Mouse (Mus musculus) neural tube, embryonic 14.5 days (tissue): ENCODE measurements around the gene Ipo5. TPM values are rescaled to one million over a fixed set of nuclear protein-coding genes. Genes with fewer than 3 reads are reported as not detected.

Experiments
- ATAC-seq: fragments of 200-750 bp; cut with Nextera tagmentation; 2 replicates; pipeline ENCODE4 v1.8.0; 2017; ENCODE audit warnings: low read depth, mild to moderate bottlenecking, moderate TSS enrichment, moderate library complexity
- H3K27ac ChIP-seq: fragments of 300-500 bp; sonication (generic); 2 replicates; pipeline ENCODE4 v1.5.1; 2014; ENCODE audit warnings: low read depth, mild to moderate bottlenecking, control low read depth, low read length, moderate library complexity, mixed read lengths
- H3K27me3 ChIP-seq: fragments of 300-500 bp; sonication (generic); 2 replicates; pipeline ENCODE4 v1.6.1; 2014; ENCODE audit warnings: low read length; ENCODE audit not compliant: control insufficient read depth, insufficient read depth
- H3K36me3 ChIP-seq: fragments of 300-500 bp; sonication (generic); 2 replicates; pipeline ENCODE4 v1.6.1; 2014; ENCODE audit warnings: low read length, mixed read lengths; ENCODE audit not compliant: control insufficient read depth, insufficient read depth
- H3K4me1 ChIP-seq: fragments of 300-500 bp; sonication (generic); 2 replicates; pipeline ENCODE4 v1.6.1; 2014; ENCODE audit warnings: low read length; ENCODE audit not compliant: control insufficient read depth, insufficient read depth
- H3K4me2 ChIP-seq: fragments of 300-500 bp; sonication (generic); 2 replicates; pipeline ENCODE4 v1.6.1; 2014; ENCODE audit warnings: mild to moderate bottlenecking, low read depth, low read length, control low read depth
- H3K4me3 ChIP-seq: fragments of 300-500 bp; sonication (generic); 2 replicates; pipeline ENCODE4 v1.5.1; 2014; ENCODE audit warnings: low read depth, low read length, control low read depth, mixed read lengths
- H3K9ac ChIP-seq: fragments of 300-500 bp; sonication (generic); replicated peaks from 2 replicates; pipeline ENCODE4 v1.6.1; 2014; ENCODE audit warnings: low read depth, mild to moderate bottlenecking, control low read depth, low read length, mixed read lengths
- H3K9me3 ChIP-seq: fragments of 300-500 bp; sonication (generic); 2 replicates; pipeline ENCODE4 v1.6.1; 2016; ENCODE audit warnings: low read length; ENCODE audit not compliant: control insufficient read depth
- WGBS: fragments of 180-500 bp; shearing (Covaris S2); extraction: QIAGEN DNeasy Blood & Tissue Kit; methylation state at CpG from one replicate; pipeline ENCODE4 v1.1.7; 2014; 5-methylcytosine and 5-hydroxymethylcytosine counted together
- polyA plus RNA-seq: library from polyadenylated mRNA; unstranded; fragments of >200 nt; fragmentation: Nextera tagmentation; extraction: Ambion mirVana; gene quantifications from 2 replicates; pipeline ENCODE4 v1.2.1, GENCODE M21; 2014

The Ipo5 gene
- polyA plus RNA-seq, 1 experiment from 2014 or later, result 62.3 TPM

DNA sequence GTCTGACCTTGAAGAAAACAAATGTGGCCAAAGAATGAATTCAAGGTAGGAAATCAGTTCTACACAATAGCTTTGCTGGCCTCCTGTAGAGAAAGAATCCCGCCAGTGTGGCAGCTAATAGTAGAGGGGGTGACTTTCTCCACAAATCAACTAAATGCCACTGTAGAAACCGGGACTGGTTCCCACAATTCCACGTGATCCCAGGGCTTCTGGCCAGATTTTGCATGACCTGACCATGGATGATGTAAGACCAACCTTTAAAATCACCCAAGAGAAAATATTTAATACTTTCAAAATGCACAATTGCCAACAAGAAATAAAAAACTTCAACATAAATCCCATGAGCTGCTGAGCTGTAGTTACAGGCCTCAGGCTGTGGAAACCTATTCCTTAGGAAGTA lies 1.6 kb upstream of the Ipo5 start:
- H3K27me3 ChIP-seq, result no peaks in the 10 kb centered on the region
- no peak overlapping the region for H3K4me3 ChIP-seq
- no peak overlapping the region for H3K4me2 ChIP-seq
- H3K36me3 ChIP-seq, result no peaks in the 10 kb centered on the region
- no peak for ATAC-seq
- H3K27ac ChIP-seq, result no peak overlapping the region
- H3K9me3 ChIP-seq, result no peaks in the 10 kb centered on the region
- no peak overlapping the region for H3K9ac ChIP-seq
- H3K4me1 ChIP-seq, result peaks cover 8% of the 10 kb centered on the region; the same call in 1 of the 2 replicates
- WGBS, result 28% methylated on average over 3 of the region's 3 CpGs

DNA sequence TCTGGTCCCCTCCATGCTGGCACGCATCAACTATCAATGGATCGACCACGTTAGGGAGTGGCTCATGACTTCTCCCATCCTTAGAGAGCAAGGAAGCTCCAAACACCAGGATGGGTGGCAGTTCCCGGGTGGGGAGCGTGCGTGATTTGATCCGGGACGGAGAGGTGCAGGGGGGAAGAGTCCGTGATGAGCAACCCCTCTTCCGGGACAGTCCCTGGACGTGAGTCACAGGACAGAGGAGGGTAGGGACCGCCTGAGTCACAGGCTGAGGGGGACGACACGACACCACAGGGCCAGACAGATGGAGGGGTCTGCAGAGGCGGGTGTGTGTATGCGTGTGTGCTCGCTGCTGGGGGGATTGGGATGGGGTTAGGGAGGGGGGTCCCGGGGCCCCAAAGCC lies 704 bp upstream of the Ipo5 start:
- Histone ChIP-seq H3K4me1 (peaks cover 8% of the 10 kb centered on the region; the same call in 1 of the 2 replicates), H3K9me3 (no peaks in the 10 kb centered on the region), H3K36me3 (no peaks in the 10 kb centered on the region), H3K4me3 (peak overlapping the region; percentile 74), H3K27ac (peak overlapping the region; percentile 79), H3K4me2 (peak overlapping the region; percentile 97), H3K27me3 (no peaks in the 10 kb centered on the region), H3K9ac (peak overlapping the region; percentile 88)
- WGBS, result 1% methylated on average over 16 of the region's 18 CpGs
- peak; percentile 80 for ATAC-seq

DNA sequence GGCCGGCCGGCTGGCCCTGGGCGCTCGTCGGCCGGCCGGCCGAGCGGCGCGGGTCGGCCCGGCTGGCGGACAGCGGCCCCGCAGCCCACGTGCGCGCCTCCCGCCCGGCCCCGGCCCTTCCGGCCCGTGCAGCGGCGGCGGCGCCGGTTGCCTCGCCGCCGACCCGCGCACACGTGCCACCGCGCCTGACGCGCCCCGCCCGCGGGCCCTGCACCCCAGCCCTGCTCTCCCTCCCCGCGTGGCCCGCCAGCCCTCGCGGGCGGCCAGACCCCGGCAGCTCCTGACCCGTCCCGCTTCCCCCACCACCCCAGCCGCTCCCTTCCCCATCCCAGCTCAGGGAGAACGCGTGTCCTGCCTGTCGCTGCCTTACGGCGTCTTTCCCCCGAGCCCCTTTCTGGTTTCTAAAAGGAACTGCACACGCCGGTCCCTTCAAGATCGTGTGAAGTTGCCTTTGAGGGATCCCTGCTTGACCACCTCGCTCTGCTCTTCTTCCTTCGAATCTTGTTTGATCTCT lies 421 bp downstream of the Ipo5 start:
- WGBS, result under 1% methylated on average over 28 of the region's 63 CpGs

DNA sequence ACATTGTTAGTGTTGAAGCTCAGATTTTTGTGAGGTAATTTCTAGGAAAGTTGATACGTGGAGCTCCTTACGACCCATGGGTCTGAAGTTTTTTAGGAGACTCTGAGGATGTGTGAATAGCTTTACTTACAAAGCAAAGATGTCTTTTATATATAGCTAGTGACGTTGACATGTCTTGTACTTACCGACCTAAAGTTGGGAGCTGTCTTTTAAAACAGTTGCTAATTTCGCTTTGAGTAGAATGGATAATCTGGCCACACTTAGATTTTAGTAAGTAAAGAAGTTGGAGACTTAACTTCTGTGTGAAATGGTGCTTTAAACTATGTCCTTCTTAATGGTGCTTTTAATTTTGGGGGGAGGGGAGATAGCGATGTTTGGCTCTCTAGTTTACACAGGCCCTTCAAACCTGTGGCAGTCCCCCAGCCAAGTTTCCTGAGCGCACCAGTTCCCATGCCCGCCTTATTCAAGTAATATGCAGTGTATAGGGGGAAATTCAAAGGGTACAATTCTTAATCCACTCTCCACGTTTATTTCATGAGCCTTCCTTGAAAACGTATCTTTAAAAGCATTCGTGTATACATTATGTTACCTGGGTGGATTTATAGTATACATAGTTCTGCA lies 1.2 kb downstream of the Ipo5 start:
- H3K36me3 ChIP-seq, result no peaks in the 10 kb centered on the region
- H3K9me3 ChIP-seq, result no peaks in the 10 kb centered on the region
- H3K27me3 ChIP-seq, result no peaks in the 10 kb centered on the region
- H3K4me1 ChIP-seq, result peaks cover 8% of the 10 kb centered on the region; the same call in 1 of the 2 replicates
- peak overlapping the region; percentile 51 for H3K4me2 ChIP-seq
- WGBS, result 6% methylated on average over 11 of the region's 11 CpGs
- no peak for ATAC-seq
- peak overlapping the region; percentile 74 for H3K4me3 ChIP-seq
- peak overlapping the region; percentile 88 for H3K9ac ChIP-seq
- H3K27ac ChIP-seq, result no peak overlapping the region

More for the DNA sequence above, 421 bp downstream of the Ipo5 start:
- Histone ChIP-seq H3K4me2 (peak overlapping the region; percentile 51), H3K4me1 (peaks cover 8% of the 10 kb centered on the region; the same call in 1 of the 2 replicates), H3K27ac (peak overlapping the region; percentile 87), H3K9me3 (no peaks in the 10 kb centered on the region), H3K4me3 (peak overlapping the region; percentile 74), H3K27me3 (no peaks in the 10 kb centered on the region), H3K36me3 (no peaks in the 10 kb centered on the region), H3K9ac (peak overlapping the region; percentile 88)
- ATAC-seq, result peak; percentile 62

DNA sequence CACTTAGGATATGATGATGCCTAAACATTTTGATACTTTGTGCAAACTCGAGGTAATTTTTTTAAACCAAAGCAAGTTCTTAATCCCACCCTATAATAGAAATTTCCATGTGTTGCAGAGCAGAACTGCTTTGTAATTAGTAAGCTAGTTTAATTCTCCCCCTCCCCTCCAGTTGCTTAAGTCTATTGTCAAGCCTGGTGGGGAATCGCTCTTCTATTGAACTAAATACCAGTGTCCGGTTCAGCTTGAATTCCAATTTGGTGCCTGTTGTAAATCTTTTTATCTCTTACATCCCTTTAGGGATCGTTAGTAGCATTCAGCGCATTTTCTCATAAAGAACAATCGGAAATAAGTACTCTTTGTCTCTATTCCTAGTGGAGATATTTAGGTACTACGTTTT lies 1.9 kb downstream of the Ipo5 start:
- WGBS, result 8% methylated on average over 7 of the region's 7 CpGs
- Histone ChIP-seq H3K9ac (no peak overlapping the region), H3K9me3 (no peaks in the 10 kb centered on the region), H3K4me2 (peak overlapping the region; percentile 51; the same call in 1 of the 2 replicates), H3K4me3 (peak overlapping the region; percentile 74; the same call in 1 of the 2 replicates), H3K27me3 (no peaks in the 10 kb centered on the region), H3K36me3 (0 out of 2 replicates have a peak, but pooled peaks cover 2% of the 10 kb centered on the region), H3K27ac (no peak overlapping the region), H3K4me1 (peaks cover 8% of the 10 kb centered on the region; the same call in 1 of the 2 replicates)
- ATAC-seq, result no peak

DNA sequence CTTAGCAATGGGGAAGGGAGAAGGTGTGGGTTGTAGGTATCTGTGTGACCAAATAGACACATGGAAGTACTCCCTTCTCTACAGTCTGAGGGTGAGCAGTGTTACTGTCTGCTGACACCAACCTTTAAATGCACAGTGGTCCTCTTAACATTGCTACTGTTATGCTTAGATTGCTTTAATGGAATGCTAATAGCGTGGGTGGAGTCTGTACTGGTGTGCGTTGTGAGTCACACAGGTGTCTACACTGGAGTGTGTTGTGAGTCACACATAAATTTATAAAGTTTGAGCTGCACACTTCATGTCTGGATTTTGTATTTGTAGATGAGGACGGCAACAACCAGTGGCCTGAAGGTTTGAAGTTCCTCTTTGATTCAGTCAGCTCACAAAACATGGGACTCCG lies 10.8 kb downstream of the Ipo5 start:
- Histone ChIP-seq H3K27ac (no peak overlapping the region), H3K4me3 (no peak overlapping the region), H3K27me3 (no peaks in the 10 kb centered on the region), H3K4me2 (no peak overlapping the region), H3K36me3 (peaks cover 46% of the 10 kb centered on the region), H3K9ac (no peak overlapping the region), H3K9me3 (no peaks in the 10 kb centered on the region), H3K4me1 (no peaks in the 10 kb centered on the region)
- no peak for ATAC-seq
- WGBS, result 94% methylated on average over 4 of the region's 4 CpGs

DNA sequence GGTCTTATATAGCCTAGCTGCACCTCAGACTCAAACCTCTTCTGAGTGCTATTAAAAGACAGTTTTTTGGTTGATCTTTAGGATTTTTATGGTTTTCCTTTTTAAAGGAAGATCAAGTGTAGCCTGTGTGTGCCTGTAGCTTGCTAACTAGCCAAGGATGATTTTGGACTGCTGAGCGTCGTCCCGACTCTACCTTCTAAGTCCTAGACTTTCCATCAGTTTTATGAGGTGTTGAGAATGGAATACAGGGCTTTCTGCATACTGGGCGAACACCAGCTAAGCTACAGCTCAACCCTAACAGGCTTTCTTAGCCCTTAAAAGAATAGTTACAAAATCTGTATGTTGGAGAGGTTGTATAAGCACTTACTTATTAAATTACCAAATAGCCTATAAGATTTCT lies 13.0 kb downstream of the Ipo5 start:
- Histone ChIP-seq H3K4me2 (no peak overlapping the region), H3K9ac (no peak overlapping the region), H3K27me3 (no peaks in the 10 kb centered on the region), H3K4me3 (no peak overlapping the region), H3K9me3 (no peaks in the 10 kb centered on the region), H3K27ac (no peak overlapping the region), H3K4me1 (no peaks in the 10 kb centered on the region), H3K36me3 (peaks cover 49% of the 10 kb centered on the region)
- WGBS, result 95% methylated on average over 4 of the region's 4 CpGs
- ATAC-seq, result no peak

DNA sequence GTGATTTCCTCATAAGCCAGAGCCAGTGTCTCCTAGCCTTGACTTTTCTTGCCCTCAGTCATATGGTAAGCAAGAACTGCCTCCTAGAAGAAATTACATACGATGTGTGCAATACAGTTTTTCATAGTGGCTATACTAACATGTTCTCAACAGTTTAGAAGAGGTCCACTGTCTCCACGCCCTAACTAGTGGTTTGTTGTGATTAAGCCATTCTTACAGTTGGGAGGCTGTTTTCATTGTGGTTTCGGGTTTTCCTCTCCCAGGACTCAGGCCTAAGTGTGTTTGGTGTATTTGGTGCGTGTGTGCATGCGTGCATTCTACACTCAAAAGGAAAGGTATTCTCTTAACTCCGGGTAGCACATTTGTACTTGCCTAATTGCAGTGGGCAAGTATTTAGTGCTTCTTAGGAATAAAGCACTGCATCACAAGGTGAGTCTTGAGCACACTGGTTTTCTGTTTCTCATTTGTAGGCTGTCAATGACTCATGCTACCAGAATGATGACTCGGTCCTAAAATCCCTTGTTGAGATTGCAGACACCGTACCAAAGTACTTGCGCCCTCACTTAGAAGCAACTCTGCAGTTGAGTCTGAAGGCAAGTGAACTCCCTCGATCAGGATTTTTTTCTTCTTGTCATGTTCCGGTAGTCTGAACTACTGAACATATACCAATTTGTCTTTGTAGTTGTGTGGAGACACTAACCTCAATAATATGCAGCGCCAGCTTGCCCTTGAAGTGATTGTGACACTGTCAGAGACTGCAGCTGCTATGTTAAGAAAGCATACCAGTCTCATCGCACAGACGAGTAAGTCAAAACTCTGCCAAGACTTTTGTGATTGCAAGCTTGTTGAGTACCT lies 14.9 kb downstream of the Ipo5 start:
- no peak overlapping the region for H3K27ac ChIP-seq
- H3K27me3 ChIP-seq, result no peaks in the 10 kb centered on the region
- no peak for ATAC-seq
- H3K36me3 ChIP-seq, result peaks cover 49% of the 10 kb centered on the region
- H3K9ac ChIP-seq, result no peak overlapping the region
- no peak overlapping the region for H3K4me3 ChIP-seq
- H3K4me1 ChIP-seq, result no peaks in the 10 kb centered on the region
- no peak overlapping the region for H3K4me2 ChIP-seq
- H3K9me3 ChIP-seq, result no peaks in the 10 kb centered on the region
- WGBS, result 94% methylated on average over 14 of the region's 14 CpGs

DNA sequence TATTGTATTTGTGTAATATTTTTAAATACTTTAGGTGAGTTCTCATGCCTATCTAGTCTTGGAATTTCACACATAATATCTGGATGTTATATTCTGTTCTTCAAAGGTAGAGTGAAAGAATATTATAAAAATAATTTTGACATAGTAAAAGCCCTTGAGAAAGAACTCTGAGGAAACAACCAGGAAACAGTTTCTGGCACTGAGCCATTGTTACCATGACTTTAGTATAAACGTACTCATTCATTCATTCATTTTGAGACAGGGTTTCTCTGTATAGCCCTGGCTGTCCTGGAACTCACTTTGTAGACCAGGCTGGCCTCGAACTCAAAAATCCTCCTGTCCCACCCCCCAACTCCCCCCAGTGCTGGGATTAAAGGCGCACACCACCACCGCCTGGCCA lies 20.2 kb downstream of the Ipo5 start:
- Histone ChIP-seq H3K4me3 (no peak overlapping the region), H3K9me3 (no peaks in the 10 kb centered on the region), H3K4me2 (no peak overlapping the region), H3K9ac (no peak overlapping the region), H3K36me3 (peaks cover 33% of the 10 kb centered on the region), H3K4me1 (no peaks in the 10 kb centered on the region), H3K27ac (no peak overlapping the region), H3K27me3 (no peaks in the 10 kb centered on the region)
- 91% methylated on average over 4 of the region's 4 CpGs for WGBS
- ATAC-seq, result no peak
